Mouse (Mus musculus) ES-Bruce4 (cell line): ENCODE data around the gene Gmppb. TPM values are rescaled to one million over a fixed set of nuclear protein-coding genes. Genes with fewer than 3 reads are reported as not detected.
A peak's percentile ranks its signal among the peaks of the same experiment; 100 is the strongest.
"Not testable (repeated sequence)": the region's sequence is repeated elsewhere in the genome, so short reads cannot be mapped to it uniquely, and the experiment has no call there.

Experiments used
- H3K27ac ChIP-seq: 2 replicates; pipeline ENCODE4 v1.5.1; 2012; ENCODE audit warnings: low read length, inconsistent platforms; ENCODE audit not compliant: insufficient read depth
- H3K27me3 ChIP-seq: 2 replicates; pipeline ENCODE4 v1.6.1; 2012; ENCODE audit warnings: mild to moderate bottlenecking, low read length, inconsistent platforms; ENCODE audit not compliant: control insufficient read depth, poor library complexity, insufficient read depth, severe bottlenecking
- H3K36me3 ChIP-seq: 2 replicates; pipeline ENCODE4 v1.6.1; 2012; ENCODE audit warnings: inconsistent platforms, mild to moderate bottlenecking, low read length, moderate library complexity; ENCODE audit not compliant: control insufficient read depth, poor library complexity, insufficient read depth, severe bottlenecking
- H3K4me1 ChIP-seq: one replicate; pipeline ENCODE4 v1.8.1; 2011; ENCODE audit warnings: low read length; ENCODE audit not compliant: control insufficient read depth, insufficient read depth
- H3K4me3 ChIP-seq: 2 replicates; pipeline ENCODE4 v1.5.1; 2011; ENCODE audit warnings: low read depth, mild to moderate bottlenecking, low read length
- H3K9ac ChIP-seq: 2 replicates; pipeline ENCODE4 v1.6.1; 2012; ENCODE audit warnings: low read depth, mild to moderate bottlenecking, inconsistent platforms; ENCODE audit not compliant: poor library complexity, severe bottlenecking
- H3K9me3 ChIP-seq: replicated peaks from 2 replicates; pipeline ENCODE4 v1.6.1; 2012; ENCODE audit warnings: mild to moderate bottlenecking, low read length, inconsistent platforms; ENCODE audit not compliant: control insufficient read depth, poor library complexity, insufficient read depth, severe bottlenecking
- CTCF ChIP-seq: IDR thresholded peaks from one replicate; pipeline ENCODE4 v1.8.1; 2011; ENCODE audit warnings: low read depth, low read length
- EP300 ChIP-seq: IDR thresholded peaks from 2 replicates; pipeline ENCODE4 v1.6.1; 2011; ENCODE audit warnings: low read depth, low read length; ENCODE audit not compliant: insufficient read depth
- POLR2A ChIP-seq: IDR thresholded peaks from one replicate; pipeline ENCODE4 v1.8.1; 2011; ENCODE audit warnings: low read length; ENCODE audit not compliant: insufficient read depth
- polyA plus RNA-seq: library from polyadenylated mRNA; stranded (reverse); fragments of >200 nt; gene quantifications from 2 replicates; pipeline ENCODE4 v1.2.4, GENCODE M21; 2011; ENCODE audit warnings: low read depth; ENCODE audit not compliant: missing spikeins, insufficient read depth, insufficient read length

Gene Gmppb
- 9.7 and 10.2 TPM in 2 replicates for polyA plus RNA-seq

DNA sequence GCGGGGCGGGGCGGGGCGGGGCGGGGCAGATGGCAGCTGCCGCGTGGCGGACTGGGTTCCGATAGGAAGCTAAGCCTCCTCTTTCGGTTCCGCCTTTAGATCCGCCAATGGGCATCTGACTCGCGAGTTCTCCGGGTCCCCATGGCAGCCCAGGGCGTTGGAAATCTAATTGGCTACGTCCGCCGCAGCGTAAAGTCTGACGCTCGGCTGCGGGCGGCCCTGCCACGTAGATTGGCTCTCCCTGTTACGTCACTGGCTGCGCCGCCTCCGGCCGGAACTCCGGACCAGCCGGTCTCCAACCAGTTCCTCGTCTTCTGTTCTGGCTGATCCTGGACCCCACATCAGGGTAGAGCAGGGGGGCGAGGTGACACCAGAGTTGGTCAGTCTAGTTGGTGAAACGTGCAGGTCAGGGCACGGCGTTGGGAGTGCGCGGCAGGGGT, at the start of gene Gmppb:
TSS of gene Gmppb (plus strand) at position 227 of the 440 bp plus-strand sequence.
- no peaks in the 10 kb centered on the region for H3K9me3 ChIP-seq
- no peaks in the 10 kb centered on the region for H3K27me3 ChIP-seq
- H3K27ac ChIP-seq: no peak within 1 kb of the TSS
- H3K4me1 ChIP-seq: no peaks in the 10 kb centered on the region
- H3K36me3 ChIP-seq: peaks cover 5% of the 10 kb centered on the region; the same call in 1 of the 2 replicates
- TF ChIP-seq EP300: no peak
- TF ChIP-seq POLR2A: peak; percentile 26
- TF ChIP-seq CTCF: no peak
- H3K9ac ChIP-seq: peak within 1 kb of the TSS; percentile 47
- H3K4me3 ChIP-seq: peak within 1 kb of the TSS; percentile 94

- H3K27ac ChIP-seq: peak within 1 kb of the TSS; percentile 52
- H3K4me3 ChIP-seq: peak within 1 kb of the TSS; percentile 90
- no peak for TF ChIP-seq CTCF
- peak; percentile 79 for TF ChIP-seq POLR2A
- no peaks in the 10 kb centered on the region for H3K9me3 ChIP-seq
- H3K36me3 ChIP-seq: no peaks in the 10 kb centered on the region
- H3K9ac ChIP-seq: peak within 1 kb of the TSS; percentile 80
- no peaks in the 10 kb centered on the region for H3K4me1 ChIP-seq
- H3K27me3 ChIP-seq: no peaks in the 10 kb centered on the region
Observed at GRCm38 (mm10) chr9:108001922-108002770, 46.9 kb upstream of the Gmppb start, which contains the start of gene Ip6k1. TSS of gene Ip6k1 (plus strand) at chr9:108002501.

DNA sequence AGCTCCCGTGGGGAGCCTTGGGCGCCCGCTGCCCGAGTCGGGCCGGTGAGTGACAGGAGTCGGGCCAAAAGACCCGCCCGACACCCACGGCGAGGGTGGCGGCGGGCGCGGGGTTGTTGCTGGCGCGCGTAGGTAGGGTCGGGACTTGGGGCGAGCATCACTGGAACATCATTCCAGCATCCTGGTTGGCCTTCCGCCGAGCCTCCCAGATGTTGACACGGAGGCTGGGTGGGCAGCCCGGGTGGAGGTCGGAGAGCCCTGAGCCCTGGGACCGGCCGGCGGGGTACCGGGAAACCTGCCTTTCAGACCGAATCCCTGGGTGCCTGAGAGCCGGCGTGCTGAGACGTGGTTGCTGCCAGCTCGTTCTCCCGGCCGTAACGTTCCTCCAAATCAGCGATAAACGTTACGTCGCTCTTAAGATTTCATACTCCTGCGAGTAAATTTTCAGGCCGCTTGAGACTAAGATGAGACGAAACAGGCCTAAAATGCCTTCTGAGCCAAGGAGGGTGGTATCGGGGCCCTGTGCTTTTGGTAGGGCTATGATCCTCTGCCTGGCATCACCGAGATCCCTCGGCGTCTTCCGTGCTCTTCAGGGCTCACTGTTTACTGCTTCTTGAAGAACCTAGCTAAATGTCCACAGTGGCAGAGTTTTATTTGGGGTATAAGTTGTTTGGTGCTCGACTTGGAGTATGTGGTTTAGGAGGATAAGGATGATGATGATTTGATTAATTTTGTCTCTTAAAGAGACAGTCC, 46.1 kb upstream of the Gmppb start:
- Histone ChIP-seq H3K4me1 (peaks cover 2% of the 10 kb centered on the region), H3K9me3 (no peaks in the 10 kb centered on the region), H3K36me3 (no peaks in the 10 kb centered on the region), H3K4me3 (peak overlapping the region; percentile 90), H3K27ac (no peak overlapping the region), H3K27me3 (no peaks in the 10 kb centered on the region), H3K9ac (peak overlapping the region; percentile 80)
- no peak for TF ChIP-seq CTCF
- no peak for TF ChIP-seq POLR2A
- no peak for TF ChIP-seq EP300

- Histone ChIP-seq H3K27ac (no peak overlapping the region), H3K27me3 (no peaks in the 10 kb centered on the region), H3K36me3 (no peaks in the 10 kb centered on the region), H3K4me1 (peaks cover 2% of the 10 kb centered on the region), H3K9me3 (no peaks in the 10 kb centered on the region), H3K4me3 (peak overlapping the region; percentile 90), H3K9ac (peak overlapping the region; percentile 80)
- TF ChIP-seq CTCF (no peak), EP300 (no peak), POLR2A (no peak)
Observed at GRCm38 (mm10) chr9:108003531-108003890, 45.5 kb upstream of the Gmppb start.

DNA sequence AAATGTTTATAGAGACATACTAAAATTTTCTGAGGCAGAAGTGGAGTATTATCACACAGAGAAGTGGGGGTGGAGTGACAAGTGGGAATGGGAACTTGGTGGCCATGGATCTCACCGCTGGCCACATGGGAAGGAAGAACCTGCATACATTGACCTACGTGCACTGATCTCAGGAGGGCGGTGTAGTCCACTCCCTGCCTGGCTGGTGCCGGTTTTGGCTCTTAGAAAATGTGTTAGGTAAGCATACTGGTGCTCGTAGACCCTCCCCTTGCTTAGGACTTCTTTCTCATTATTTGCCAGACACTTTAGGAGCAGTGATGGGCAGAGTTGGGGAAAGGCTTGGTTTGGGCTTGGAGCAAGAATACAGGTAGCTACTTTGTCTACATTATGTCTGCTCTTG, 41.0 kb upstream of the Gmppb start:
- no peak overlapping the region for H3K4me3 ChIP-seq
- peaks cover 2% of the 10 kb centered on the region; the same call in 1 of the 2 replicates for H3K36me3 ChIP-seq
- TF ChIP-seq EP300: peak; percentile 61; the same call in 1 of the 2 replicates
- TF ChIP-seq CTCF: no peak
- TF ChIP-seq POLR2A: no peak
- no peak overlapping the region for H3K9ac ChIP-seq
- no peaks in the 10 kb centered on the region for H3K9me3 ChIP-seq
- H3K4me1 ChIP-seq: peaks cover 9% of the 10 kb centered on the region
- no peaks in the 10 kb centered on the region for H3K27me3 ChIP-seq
- no peak overlapping the region for H3K27ac ChIP-seq

- 0 out of 2 replicates have a peak overlapping the region, but pooled peaks have one; percentile 26 for H3K9ac ChIP-seq
- no peak overlapping the region for H3K4me3 ChIP-seq
- H3K27ac ChIP-seq: 0 out of 2 replicates have a peak overlapping the region, but pooled peaks have one; percentile 42
- H3K9me3 ChIP-seq: no peaks in the 10 kb centered on the region
- peaks cover 2% of the 10 kb centered on the region; the same call in 1 of the 2 replicates for H3K36me3 ChIP-seq
- TF ChIP-seq EP300 (no peak), CTCF (no peak), POLR2A (no peak)
- peaks cover 9% of the 10 kb centered on the region for H3K4me1 ChIP-seq
- H3K27me3 ChIP-seq: no peaks in the 10 kb centered on the region
Observed at GRCm38 (mm10) chr9:108010385-108010784, 38.7 kb upstream of the Gmppb start.

- not testable (repeated sequence) for H3K27ac ChIP-seq, H3K9me3 ChIP-seq, H3K27me3 ChIP-seq, H3K4me3 ChIP-seq, H3K36me3 ChIP-seq, H3K9ac ChIP-seq, H3K4me1 ChIP-seq
Observed at GRCm38 (mm10) chr9:108013577-108013976, 35.5 kb upstream of the Gmppb start.
